Mouse (Mus musculus) midbrain, embryonic 11.5 days (tissue): Measurements from ENCODE around the gene Commd8. TPM values are rescaled to one million over a fixed set of nuclear protein-coding genes. Genes with fewer than 3 reads are reported as not detected.
A peak's percentile ranks its signal among the peaks of the same experiment; 100 is the strongest.

Experiments
- ATAC-seq: fragments of 200-750 bp; cut with Nextera tagmentation; 2 replicates; pipeline ENCODE4 v1.8.0; 2017; ENCODE audit warnings: moderate TSS enrichment, moderate library complexity; ENCODE audit not compliant: low FRiP score
- DNase-seq: peaks from one replicate; pipeline ENCODE4 v3.0.0; 2015; ENCODE audit warnings: low spot score; ENCODE audit errors: missing footprints
- H3K27ac ChIP-seq: fragments of 300-500 bp; sonication (generic); 2 replicates; pipeline ENCODE4 v1.5.1; 2014; ENCODE audit warnings: low read depth, low read length
- H3K27me3 ChIP-seq: fragments of 300-500 bp; sonication (generic); 2 replicates; pipeline ENCODE4 v1.6.1; 2014; ENCODE audit warnings: mild to moderate bottlenecking, low read length, moderate library complexity, mixed read lengths; ENCODE audit not compliant: control insufficient read depth, insufficient read depth
- H3K36me3 ChIP-seq: fragments of 300-500 bp; sonication (generic); 2 replicates; pipeline ENCODE4 v1.6.1; 2014; ENCODE audit warnings: mild to moderate bottlenecking, low read length, moderate library complexity, mixed read lengths; ENCODE audit not compliant: control insufficient read depth, insufficient read depth
- H3K4me1 ChIP-seq: fragments of 300-500 bp; sonication (generic); 2 replicates; pipeline ENCODE4 v1.6.1; 2014; ENCODE audit warnings: low read length; ENCODE audit not compliant: control insufficient read depth, insufficient read depth
- H3K4me2 ChIP-seq: fragments of 300-500 bp; sonication (generic); 2 replicates; pipeline ENCODE4 v1.6.1; 2014; ENCODE audit warnings: mild to moderate bottlenecking, moderate library complexity
- H3K4me3 ChIP-seq: fragments of 300-500 bp; sonication (generic); 2 replicates; pipeline ENCODE4 v1.5.1; 2014; ENCODE audit warnings: low read depth, low read length
- H3K9ac ChIP-seq: fragments of 300-500 bp; sonication (generic); 2 replicates; pipeline ENCODE4 v1.6.1; 2014; ENCODE audit warnings: low read length
- H3K9me3 ChIP-seq: fragments of 300-500 bp; sonication (generic); 2 replicates; pipeline ENCODE4 v1.6.1; 2016; ENCODE audit warnings: low read length; ENCODE audit not compliant: control insufficient read depth
- WGBS: fragments of 180-500 bp; shearing (Covaris S2); extraction: QIAGEN DNeasy Blood & Tissue Kit; methylation state at CpG from one replicate; pipeline ENCODE4 v1.1.7; 2014; 5-methylcytosine and 5-hydroxymethylcytosine counted together
- polyA plus RNA-seq: library from polyadenylated mRNA; unstranded; fragments of >200 nt; fragmentation: Nextera tagmentation; extraction: Ambion mirVana; gene quantifications from 2 replicates; pipeline ENCODE4 v1.2.1, GENCODE M21; 2014

Gene Commd8
- polyA plus RNA-seq, 1 experiment from 2014 or later: 210 TPM

- no peak for ATAC-seq
- Histone ChIP-seq H3K27me3 (no peaks in the 10 kb centered on the region), H3K27ac (no peak overlapping the region), H3K4me2 (no peak overlapping the region), H3K4me1 (peaks cover 10% of the 10 kb centered on the region; the same call in 1 of the 2 replicates), H3K9me3 (no peaks in the 10 kb centered on the region), H3K4me3 (no peak overlapping the region), H3K36me3 (no peaks in the 10 kb centered on the region), H3K9ac (no peak overlapping the region)
- no peak for DNase-seq
- 38% methylated on average over 10 of the region's 10 CpGs for WGBS
Observed at GRCm38 (mm10) chr5:72202016-72202415, 34.0 kb upstream of the Commd8 start.

- Histone ChIP-seq H3K4me2 (no peak overlapping the region), H3K36me3 (no peaks in the 10 kb centered on the region), H3K27ac (no peak overlapping the region), H3K4me1 (peaks cover 10% of the 10 kb centered on the region; the same call in 1 of the 2 replicates), H3K27me3 (no peaks in the 10 kb centered on the region), H3K9ac (no peak overlapping the region), H3K9me3 (no peaks in the 10 kb centered on the region), H3K4me3 (no peak overlapping the region)
- 13% methylated on average over 7 of the region's 7 CpGs for WGBS
- ATAC-seq: no peak
- no peak for DNase-seq
Observed at GRCm38 (mm10) chr5:72201600-72201999, 33.6 kb upstream of the Commd8 start.

- Histone ChIP-seq H3K9ac (no peak overlapping the region), H3K27me3 (no peaks in the 10 kb centered on the region), H3K9me3 (no peaks in the 10 kb centered on the region), H3K27ac (no peak overlapping the region), H3K4me3 (no peak overlapping the region), H3K36me3 (no peaks in the 10 kb centered on the region), H3K4me1 (no peaks in the 10 kb centered on the region), H3K4me2 (no peak overlapping the region)
- DNase-seq (no peak), ATAC-seq (no peak)
- WGBS: 86% methylated on average over 1 of the region's 1 CpGs
Observed at GRCm38 (mm10) chr5:72195442-72195841, 27.5 kb upstream of the Commd8 start.

- Histone ChIP-seq H3K9me3 (no peaks in the 10 kb centered on the region), H3K36me3 (no peaks in the 10 kb centered on the region), H3K27me3 (no peaks in the 10 kb centered on the region), H3K27ac (no peak overlapping the region), H3K4me1 (no peaks in the 10 kb centered on the region), H3K4me2 (no peak overlapping the region), H3K4me3 (no peak overlapping the region), H3K9ac (no peak overlapping the region)
- no peak for ATAC-seq
- 81% methylated on average over 5 of the region's 5 CpGs for WGBS
- DNase-seq: no peak
Observed at GRCm38 (mm10) chr5:72191932-72192331, 23.9 kb upstream of the Commd8 start.

- no peak overlapping the region for H3K9ac ChIP-seq
- H3K27me3 ChIP-seq: no peaks in the 10 kb centered on the region
- WGBS: 87% methylated on average over 7 of the region's 7 CpGs
- H3K27ac ChIP-seq: no peak overlapping the region
- H3K36me3 ChIP-seq: no peaks in the 10 kb centered on the region
- no peak overlapping the region for H3K4me3 ChIP-seq
- H3K9me3 ChIP-seq: no peaks in the 10 kb centered on the region
- ATAC-seq (no peak), DNase-seq (no peak)
- H3K4me1 ChIP-seq: no peaks in the 10 kb centered on the region
- H3K4me2 ChIP-seq: no peak overlapping the region
Observed at GRCm38 (mm10) chr5:72191154-72191553, 23.2 kb upstream of the Commd8 start.

- WGBS: 89% methylated on average over 13 of the region's 13 CpGs
Observed at GRCm38 (mm10) chr5:72184437-72185100, 16.6 kb upstream of the Commd8 start.

GRCm38 (mm10) chr5:72183929-72184328, 15.9 kb upstream of the Commd8 start:
- Histone ChIP-seq H3K4me1 (no peaks in the 10 kb centered on the region), H3K4me3 (no peak overlapping the region), H3K27ac (no peak overlapping the region), H3K36me3 (no peaks in the 10 kb centered on the region), H3K4me2 (no peak overlapping the region), H3K9ac (no peak overlapping the region), H3K27me3 (no peaks in the 10 kb centered on the region), H3K9me3 (no peaks in the 10 kb centered on the region)
- 83% methylated on average over 6 of the region's 6 CpGs for WGBS
- ATAC-seq: no peak
- DNase-seq: no peak

More at GRCm38 (mm10) chr5:72184437-72185100, 16.6 kb upstream of the Commd8 start:
- Histone ChIP-seq H3K9ac (no peak overlapping the region), H3K4me2 (no peak overlapping the region), H3K9me3 (no peaks in the 10 kb centered on the region), H3K27ac (no peak overlapping the region), H3K36me3 (no peaks in the 10 kb centered on the region), H3K4me3 (no peak overlapping the region), H3K27me3 (no peaks in the 10 kb centered on the region), H3K4me1 (no peaks in the 10 kb centered on the region)
- no peak for ATAC-seq
- peak; percentile 35 for DNase-seq

DNA sequence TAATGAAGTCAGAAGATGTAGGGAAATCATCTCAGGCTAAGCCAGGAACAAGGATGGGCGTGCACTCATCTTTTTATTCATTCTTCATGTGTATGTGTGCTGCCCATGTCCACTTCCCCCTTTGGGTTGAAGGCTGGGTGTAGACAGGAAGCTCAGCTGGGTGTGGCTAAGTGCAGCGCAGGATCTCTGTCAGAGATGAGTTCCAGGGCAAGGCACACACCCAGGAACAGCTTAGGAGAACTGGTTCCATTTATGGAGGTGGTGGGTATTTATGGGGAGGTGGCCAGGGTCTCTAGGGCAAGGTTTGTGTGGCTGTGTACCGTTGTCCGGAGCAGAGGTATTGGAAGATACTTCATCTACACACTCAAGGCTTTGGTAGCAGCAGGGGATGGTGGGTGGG, 14.8 kb upstream of the Commd8 start:
- WGBS: 91% methylated on average over 4 of the region's 4 CpGs

GRCm38 (mm10) chr5:72181194-72181593, 13.2 kb upstream of the Commd8 start:
- Histone ChIP-seq H3K36me3 (no peaks in the 10 kb centered on the region), H3K9ac (no peak overlapping the region), H3K27me3 (no peaks in the 10 kb centered on the region), H3K4me3 (no peak overlapping the region), H3K4me1 (peaks cover 2% of the 10 kb centered on the region), H3K4me2 (no peak overlapping the region), H3K27ac (no peak overlapping the region), H3K9me3 (no peaks in the 10 kb centered on the region)
- ATAC-seq (no peak), DNase-seq (no peak)
- 56% methylated on average over 1 of the region's 1 CpGs for WGBS

More for the DNA sequence above, 14.8 kb upstream of the Commd8 start:
- Histone ChIP-seq H3K36me3 (no peaks in the 10 kb centered on the region), H3K4me1 (no peaks in the 10 kb centered on the region), H3K27me3 (no peaks in the 10 kb centered on the region), H3K27ac (no peak overlapping the region), H3K4me3 (no peak overlapping the region), H3K9me3 (no peaks in the 10 kb centered on the region), H3K9ac (no peak overlapping the region), H3K4me2 (no peak overlapping the region)
- DNase-seq: no peak
- ATAC-seq: no peak
